Mouse (Mus musculus) liver, embryonic 14.5 days (tissue): Measurements from ENCODE around the gene Nrip1.

ENCODE experiments used
- CTCF ChIP-seq: IDR thresholded peaks from 2 replicates; pipeline ENCODE4 v1.5.1; 2016; ENCODE audit warnings: antibody characterized with exemption, low read depth, control low read depth
- EP300 ChIP-seq: IDR thresholded peaks from 2 replicates; pipeline ENCODE4 v1.6.1; 2016; ENCODE audit warnings: antibody characterized with exemption, low read depth

GRCm38 (mm10) chr16:76347719-76348421 is 25.8 kb downstream of the Nrip1 start:
- no peak for TF ChIP-seq CTCF
- no peak for TF ChIP-seq EP300
